Mouse (Mus musculus) erythroid progenitor cell, adult 5-6 weeks (primary cell): ENCODE data around the gene Kcnk5. TPM values are rescaled to one million over a fixed set of nuclear protein-coding genes. Genes with fewer than 3 reads are reported as not detected.

Experiments used
- ATAC-seq: replicated peaks from 2 replicates; pipeline ENCODE4 v1.8.0; 2016; ENCODE audit warnings: moderate number of reproducible peaks, mild to moderate bottlenecking, moderate TSS enrichment, inconsistent platforms; ENCODE audit not compliant: poor library complexity, low FRiP score, severe bottlenecking
- total RNA-seq, 2 experiments: library from RNA; stranded (forward) in 1 of 2; stranded (reverse) in 1 of 2; fragments of 150-400 nt in 1 of 2; fragments of 186-747, 209-891 nt in 1 of 2; gene quantifications; 2 replicates each; pipeline versions ENCODE4 v1.2.3 to v1.2.4; 2015 to 2017; ENCODE audit warnings: low replicate concordance in 2 of 2

Gene Kcnk5
- total RNA-seq (2015; ENCODE audit: low replicate concordance) (2.2 and 3.4 TPM in 2 replicates), total RNA-seq (2017; ENCODE audit: low replicate concordance) (2.4 and 3.6 TPM in 2 replicates)

DNA sequence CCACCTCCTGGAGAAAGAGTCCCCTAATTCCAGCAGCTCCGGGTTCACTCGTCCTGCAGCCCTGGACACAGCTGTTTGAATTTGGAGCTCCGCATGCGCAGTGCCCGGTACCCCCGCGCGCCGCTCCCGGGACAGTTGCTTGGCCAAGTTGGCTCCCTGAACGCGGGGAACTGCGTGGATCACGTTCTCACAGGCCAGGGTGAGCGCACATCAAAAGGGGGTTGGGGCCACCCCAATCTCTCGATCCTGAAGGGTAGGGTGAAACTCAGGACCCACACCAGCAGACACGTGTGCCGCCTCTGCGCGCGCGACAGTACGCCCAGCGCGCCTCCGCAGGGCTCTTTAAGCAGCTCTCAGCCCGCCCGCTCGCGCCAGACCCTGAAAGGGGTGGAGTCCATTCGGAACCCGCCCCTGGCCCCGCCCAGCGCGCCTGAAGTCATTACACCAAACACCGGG is at the start of gene Kcnk5:
Kcnk5 (minus strand) TSS at position 344 of the 456 bp plus-strand sequence.
- peak; percentile 89 for ATAC-seq

DNA sequence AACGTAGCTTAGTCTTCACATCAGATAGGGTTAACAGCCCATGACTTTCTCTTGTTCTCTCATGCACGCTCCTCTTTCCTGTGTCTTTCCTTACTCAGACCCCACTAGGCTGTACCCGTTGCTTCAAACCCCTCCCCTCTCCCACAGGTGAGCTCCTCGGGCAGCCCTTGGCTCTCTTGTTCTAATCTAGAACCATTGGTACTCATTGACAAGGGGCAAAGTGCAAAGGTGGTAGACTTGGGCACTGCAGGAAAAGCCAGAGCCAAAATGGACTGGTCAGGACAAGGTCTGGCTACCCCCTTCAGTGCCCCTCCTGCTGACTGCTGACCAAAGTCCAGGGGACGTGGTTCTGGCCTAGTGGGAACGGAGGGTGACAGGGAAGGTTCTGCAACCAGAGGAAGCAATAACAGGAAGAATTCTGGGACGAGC is 48.5 kb upstream of the Kcnk5 start:
- no peak; the same call in 1 of the 2 replicates for ATAC-seq

DNA sequence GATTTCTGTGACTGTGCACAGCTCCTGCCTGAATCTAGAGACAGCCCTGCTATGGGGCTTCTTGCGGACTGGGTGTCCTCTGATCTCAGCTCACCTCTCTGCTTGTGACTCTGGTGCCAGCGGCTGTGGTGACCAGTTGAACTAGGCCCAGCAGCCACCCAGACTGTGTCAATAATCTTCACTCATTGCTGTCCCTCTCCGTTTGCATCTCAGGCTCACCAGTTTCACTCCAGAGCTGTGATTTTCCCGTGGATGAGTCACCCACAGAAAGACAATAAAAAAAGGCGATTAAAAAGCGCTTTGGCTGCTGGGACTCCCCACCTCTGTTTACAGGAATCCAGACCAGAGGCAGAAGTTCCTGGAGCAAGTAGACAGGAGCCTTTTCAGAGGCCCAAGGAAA is 47.8 kb upstream of the Kcnk5 start:
- ATAC-seq: no peak

DNA sequence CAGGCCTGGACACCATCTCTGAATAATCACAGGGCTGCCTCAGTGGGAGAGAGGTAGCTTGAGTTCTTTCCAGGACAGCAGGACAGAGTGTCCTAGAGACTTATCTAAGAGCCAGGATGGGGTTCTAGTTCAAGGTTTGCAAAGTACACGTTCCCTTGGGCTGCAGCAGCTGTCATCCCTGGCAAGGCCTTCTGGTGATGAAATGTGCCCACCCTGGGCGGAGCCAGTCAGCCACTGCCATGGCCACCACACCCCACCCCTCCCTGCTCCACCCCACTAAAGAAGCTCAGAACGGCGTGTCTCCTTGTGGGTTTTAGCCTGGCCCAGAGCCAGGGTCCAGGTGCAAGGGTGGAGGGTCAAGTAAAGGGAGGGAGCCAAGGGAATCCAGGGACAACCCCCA is 46.7 kb upstream of the Kcnk5 start:
- ATAC-seq: no peak

DNA sequence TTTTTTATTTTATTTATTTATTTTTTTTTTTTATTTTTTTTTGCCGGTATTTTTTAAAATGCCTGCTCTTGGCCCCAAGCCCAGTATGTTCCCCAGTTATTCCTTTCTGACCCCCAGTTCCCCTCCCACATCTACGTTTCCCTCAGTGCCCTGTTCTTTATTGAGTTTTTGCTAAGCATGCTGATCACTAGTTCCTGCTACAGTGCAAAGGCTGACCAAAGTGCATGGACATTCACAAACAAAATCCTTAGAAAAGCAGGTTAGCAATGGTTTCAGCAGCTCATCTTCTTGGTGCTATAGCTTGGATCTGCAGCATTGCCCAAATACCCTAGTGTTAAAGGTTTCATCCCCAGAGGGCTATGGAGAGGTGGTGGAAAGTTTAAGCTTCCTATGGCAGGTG is 45.4 kb upstream of the Kcnk5 start:
- ATAC-seq: no peak

DNA sequence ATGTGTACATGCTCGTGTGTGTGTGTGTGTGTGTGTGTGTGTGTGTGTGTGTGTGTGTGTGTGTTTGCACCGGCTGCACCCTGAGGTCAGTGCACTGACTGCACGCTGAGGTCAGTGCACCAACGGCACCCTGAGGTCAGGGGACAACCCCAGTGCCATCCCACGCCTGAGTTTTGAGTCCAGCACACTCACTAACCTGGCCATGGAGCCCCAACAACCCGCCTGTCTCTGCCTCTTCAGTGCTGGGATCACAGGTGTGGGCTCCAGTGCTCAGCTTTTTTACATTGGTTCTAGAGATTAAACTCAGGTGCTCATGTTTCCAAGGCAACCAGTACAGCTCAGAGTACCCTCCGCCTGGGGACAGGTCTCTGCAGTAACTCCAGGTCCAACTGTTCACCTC is 44.9 kb upstream of the Kcnk5 start:
- no peak for ATAC-seq

DNA sequence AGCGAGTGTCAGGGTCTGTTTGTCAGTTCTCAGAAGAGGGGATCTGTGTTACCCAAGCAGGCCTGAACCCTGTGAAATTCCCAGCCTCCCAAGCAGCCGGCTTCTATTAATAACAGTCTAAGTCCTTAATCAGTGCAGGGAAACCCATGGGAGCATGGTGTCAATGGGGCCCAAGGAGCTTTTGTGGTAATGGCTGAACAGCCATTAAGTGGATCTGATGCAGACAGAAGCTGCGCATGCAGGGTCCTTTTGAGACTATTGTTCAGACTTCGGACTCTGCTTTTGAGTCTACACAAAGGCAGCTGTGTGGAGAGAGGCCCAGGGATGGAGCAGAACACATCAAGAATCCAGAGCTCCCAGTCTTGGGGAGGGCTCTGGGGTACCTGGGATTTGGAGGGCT is 43.9 kb upstream of the Kcnk5 start:
- no peak for ATAC-seq

DNA sequence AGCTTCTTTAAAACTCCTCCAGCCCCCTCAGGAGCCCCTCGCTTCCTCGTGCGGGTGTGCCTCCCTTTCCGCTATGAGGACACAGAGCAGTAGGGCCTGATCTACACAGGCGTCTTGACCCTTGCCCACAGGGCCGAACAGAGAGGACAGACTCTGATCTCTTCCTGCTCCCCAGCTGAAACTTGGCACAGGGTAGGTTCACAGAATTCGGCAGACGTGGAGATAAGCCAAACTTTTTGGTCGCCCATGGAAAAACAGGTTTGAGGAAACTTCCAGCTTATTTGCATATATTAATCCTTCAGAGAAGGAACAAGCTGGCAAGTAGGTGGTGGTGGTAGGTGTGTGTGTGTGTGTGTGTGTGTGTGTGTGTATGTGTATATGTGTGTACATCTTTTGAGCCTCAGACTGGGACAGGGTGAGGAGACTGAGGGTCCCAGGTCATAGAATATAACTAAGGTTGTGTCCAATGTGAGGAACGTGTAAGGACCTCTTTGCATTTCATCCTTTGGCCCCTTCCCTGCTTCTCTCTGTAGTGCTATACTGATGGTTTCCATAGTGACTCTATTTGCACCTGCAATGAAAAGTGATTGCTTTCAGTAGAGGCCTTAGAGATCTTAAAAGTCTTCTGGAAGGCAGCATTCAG is 43.1 kb upstream of the Kcnk5 start:
- no peak for ATAC-seq

DNA sequence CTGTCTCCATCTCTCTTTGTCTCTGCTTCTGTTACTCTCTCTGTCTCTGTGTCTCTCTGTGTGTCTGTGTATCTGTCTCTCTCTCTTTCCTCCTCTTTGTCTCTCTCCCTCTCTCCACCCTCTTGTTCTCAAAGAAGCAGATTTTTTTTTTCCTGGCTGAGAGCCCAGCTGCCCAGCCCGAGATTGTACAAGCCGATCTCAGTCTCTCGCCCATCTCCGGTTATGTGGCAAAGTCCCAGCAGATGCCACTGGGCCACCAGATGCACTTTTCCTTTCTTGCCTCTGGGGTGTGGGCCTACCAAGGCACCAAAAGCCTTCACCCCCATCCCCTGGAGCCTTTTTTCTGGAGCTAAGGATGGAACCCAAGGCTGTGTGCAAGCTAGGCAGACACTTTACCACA is 42.6 kb upstream of the Kcnk5 start:
- ATAC-seq: no peak

DNA sequence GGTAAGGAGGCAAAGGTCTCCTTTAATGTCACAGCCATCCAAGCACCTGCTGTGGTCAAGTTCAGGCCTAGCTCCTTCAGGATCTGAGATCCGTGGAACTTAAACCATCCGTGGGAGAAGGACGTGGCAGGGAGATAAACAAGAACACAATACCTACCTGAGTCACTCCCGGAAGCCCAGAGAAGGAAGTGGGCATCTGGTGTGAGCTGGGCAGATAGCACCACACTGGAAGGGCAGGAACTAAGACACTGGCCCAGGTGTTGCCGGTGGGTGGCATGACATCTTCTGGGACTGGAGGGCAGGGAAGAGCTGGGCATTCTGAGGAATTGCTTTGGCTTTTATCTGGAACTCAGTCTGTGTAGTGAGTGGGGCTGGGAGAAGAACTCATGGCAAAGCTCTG is 41.6 kb upstream of the Kcnk5 start:
- ATAC-seq: no peak

DNA sequence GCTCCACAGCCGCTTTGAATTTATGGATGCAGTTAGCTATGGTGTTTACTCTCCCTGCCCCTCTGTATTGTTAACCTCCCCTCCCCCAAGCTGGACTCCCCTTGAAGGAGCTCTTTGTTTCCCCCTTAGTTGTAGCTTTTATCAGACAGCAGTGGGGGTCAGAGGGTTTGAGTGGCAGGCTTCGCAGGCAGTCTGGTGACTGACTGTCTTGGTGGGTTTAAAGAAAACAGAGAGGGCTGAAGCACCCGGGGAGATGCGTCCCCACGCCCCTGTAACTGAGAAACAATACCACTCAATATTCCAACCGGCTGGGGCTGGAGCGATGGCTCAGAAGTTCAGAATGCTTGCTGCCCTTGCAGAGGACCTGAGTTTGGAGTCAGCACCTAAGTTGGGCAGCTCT is 39.5 kb upstream of the Kcnk5 start:
- ATAC-seq: no peak

DNA sequence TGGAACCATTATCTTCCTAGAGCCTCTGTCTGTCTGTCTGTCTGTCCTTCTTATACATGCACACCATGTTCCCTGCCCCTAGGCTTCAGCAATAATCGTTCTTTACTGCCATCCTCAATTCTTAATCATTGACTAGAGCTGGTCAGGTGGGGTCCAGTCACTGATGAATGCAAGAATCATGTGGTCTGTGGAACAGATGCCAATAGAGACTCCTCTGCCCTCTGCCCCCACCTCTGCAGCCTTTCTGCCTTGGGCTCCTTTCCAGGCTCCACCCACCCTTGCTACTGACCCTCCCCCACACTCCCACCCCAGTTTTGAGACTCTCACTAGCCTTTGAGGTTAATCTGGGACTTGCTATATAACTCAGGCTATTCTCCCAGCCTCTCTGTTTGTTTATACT is 38.2 kb upstream of the Kcnk5 start:
- no peak for ATAC-seq

DNA sequence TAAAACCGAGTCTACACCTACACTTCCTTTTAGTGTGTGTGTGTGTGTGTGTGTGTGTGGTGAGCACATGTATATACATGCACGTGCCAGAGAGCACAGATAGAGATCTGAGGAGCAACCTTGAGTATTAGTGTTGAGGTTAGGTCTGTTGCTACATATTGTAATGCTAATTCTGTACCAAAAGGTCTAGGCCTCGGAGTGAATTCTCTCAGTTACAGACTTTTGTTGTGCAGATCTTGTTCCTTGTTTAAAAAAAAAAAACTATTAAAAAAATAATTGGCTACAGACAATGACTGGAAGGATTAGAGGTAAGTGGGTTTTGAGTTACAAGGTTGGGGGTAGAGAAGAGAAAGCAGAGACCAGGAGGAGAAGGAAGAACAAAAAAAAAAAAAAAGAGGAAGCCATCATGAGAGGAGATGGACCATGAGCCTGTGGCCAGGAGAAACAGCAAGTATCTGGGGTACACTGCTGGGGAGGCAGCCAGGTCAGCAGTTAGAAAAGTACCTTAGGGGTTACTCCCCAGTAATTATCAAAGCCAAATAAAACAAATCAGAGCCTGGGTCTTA is 35.8 kb upstream of the Kcnk5 start:
- no peak for ATAC-seq

DNA sequence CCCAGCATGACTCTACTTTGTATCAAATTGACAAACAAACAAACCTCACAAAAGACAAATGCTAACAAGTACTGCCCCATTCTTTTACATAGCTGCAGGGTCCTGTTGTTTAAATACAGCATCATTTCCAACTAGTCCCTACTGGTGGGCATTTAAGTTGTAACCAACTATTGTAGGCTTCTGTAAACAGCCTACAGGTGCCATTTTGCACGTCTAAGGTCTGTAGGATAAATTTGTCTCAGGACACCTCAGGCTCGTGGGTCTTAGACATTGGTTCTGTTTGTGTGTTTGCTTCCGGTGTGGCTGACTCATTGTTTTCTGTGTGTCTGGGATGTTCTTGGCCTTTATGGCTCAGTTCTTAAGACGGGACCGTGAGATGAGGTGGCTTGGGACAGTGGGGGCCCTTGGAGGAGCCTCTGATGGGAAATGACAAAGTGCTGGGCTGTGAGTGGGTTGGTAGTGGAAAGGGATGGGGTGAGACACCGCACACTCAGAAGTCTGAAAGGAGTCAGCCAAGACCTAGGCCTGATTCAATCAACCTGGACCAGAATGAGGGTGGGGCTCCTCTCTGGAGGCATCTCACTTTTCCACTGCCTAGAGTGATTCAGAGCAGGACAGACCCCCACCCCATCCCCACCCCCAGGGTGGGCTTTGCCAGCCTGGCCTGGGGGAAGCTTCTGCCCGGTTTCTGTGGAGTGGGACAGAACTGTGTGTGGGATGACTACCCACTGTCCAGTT is 35.1 kb upstream of the Kcnk5 start:
- ATAC-seq: no peak

DNA sequence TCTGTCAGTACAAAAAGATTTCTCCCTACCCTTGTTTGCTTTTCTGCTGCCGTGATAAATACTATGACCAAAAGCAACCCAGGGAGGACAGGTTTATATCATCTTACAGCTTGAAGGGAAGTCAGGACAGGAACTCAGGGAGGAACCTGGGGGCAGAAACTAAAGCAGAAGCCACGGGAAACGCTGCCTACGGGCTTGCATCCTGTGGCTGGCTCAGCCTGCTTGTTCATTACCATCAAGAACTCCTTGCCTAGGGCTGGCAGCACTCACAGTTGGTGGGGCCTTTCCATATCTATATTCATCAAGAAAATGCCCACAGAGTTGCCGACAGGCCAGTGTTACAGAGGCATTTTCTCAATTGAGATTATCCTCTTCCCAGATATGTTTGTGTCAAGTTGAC is 34.2 kb upstream of the Kcnk5 start:
- no peak for ATAC-seq

DNA sequence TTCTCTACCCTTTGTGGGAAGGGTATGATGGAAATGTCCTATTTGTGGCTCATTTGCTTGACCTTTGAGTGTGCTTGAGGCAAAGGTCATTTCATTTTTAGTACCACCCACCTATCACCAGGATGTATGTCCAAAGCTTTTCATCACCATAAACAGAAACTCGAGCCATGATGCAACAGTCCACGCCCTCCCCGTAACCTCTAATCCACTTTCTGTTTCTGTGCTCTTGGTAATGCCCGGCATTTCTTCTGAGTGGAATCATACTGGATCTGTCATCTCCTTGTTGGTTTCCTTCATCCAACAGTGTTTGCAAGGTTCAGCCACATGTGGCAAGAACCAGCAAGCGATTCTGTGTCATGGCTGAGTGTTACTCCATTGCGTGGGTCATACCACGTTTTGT is 32.5 kb upstream of the Kcnk5 start:
- ATAC-seq: no peak

DNA sequence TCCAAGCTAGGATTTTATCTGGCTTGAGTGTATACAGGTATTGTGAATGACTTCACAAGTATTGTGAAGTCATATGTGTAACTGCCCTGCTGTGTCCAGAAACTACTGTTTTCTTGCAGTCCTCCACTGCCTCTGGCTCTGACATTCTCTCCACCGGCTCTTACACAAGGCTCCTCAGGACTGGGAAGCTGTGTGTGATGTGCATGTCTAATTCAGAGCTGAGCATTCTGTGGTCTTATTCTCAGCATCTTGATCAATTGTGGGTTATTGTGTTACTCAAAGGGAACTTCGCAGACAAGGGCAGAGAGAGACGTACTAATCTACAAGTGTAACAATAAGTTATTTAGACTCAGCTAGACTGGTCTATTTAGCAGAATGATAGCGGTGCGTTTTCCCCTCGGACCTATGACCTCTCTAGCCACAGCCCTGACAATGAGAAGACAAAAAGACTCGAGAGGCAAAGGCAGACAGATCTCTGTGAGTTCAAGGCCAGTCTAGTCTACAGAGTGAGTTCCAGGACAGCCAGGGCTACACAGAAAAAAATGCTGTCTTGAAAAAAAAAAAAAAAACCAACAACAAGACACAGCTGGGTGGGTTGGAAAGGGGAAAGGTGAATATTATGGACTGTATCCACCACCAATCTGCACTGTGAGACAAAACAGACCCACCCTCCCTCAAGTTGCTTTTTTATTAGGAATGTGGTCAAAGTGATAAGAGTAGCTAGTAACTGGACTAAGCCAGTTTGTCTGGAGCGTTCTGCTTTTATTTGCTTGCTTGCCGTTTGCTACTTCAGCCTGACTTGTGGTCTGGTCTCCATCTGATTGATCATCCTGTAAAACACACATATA is 30.4 kb upstream of the Kcnk5 start:
- ATAC-seq: no peak

DNA sequence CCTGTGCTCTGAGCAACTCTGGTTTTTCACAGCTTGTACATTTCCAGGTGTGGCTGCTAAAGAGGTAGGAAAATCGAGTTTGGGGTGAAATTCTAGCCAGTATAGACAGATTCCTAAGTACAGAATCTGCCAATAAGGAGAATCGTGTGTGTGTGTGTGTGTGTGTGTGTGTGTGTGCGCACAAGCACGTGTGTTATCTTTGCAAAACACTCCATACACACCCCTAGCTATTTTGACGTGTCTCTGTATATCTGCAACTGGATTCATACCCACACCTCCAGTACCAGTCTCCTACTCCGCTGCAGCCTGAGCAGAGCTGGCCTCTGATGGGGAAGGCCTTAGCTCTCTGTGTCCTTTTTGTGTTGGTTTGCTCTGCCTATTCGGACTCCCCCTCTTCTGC is 28.3 kb upstream of the Kcnk5 start:
- ATAC-seq: no peak

DNA sequence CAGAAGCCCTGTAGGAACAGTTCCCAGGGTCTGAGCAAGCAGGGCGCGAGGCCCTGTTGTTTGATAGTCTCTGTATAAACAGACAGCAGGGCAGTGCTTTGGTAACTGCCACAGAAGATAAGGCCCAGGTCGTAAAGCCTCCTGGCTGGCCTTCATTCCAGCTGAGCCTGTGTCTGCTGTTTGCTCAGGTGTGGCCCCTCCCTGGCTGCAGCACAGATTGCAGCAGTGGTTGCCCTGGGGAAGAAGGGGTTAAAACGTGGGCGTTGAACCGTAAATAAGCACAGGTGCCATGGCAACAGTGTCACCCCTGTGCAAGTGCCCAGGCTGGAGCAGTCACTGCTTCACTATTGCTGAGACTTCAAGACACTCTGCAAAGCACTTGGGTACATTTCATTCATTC is 26.8 kb upstream of the Kcnk5 start:
- ATAC-seq: no peak

DNA sequence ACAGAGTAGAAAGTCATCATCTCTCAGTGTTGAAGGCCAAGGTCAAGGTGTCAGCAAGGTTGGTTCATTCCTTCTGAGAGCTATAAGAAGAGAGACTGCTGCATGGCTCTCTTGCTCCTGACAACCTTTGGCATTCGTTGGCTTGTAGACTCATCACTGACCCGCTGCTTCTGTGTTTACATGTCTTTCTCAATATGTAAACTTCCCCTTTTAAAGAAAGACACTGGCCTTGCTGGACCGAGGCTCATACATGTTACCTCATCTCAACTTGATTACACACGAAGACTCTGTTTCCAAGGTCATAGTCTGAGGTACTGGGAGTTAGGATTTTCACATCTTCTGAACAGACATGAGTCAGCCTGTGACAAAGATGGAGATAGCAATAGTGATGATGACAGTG is 24.1 kb upstream of the Kcnk5 start:
- no peak for ATAC-seq
